Mouse (Mus musculus): ENCODE measurements around the gene Peg10.
"Not testable (repeated sequence)": the region's sequence is repeated elsewhere in the genome, so short reads cannot be mapped to it uniquely, and the experiment has no call there.

The Peg10 gene

GRCm38 (mm10) chr6:4751355-4751754 is 4.2 kb downstream of the Peg10 start:
- DNase-seq = peak; percentile 69

GRCm38 (mm10) chr6:4754286-4754685 is 7.2 kb downstream of the Peg10 start:
- peak; percentile 69 for DNase-seq

- DNase-seq = peak; percentile 87
Observed at GRCm38 (mm10) chr6:4754886-4755285, 7.8 kb downstream of the Peg10 start.

GRCm38 (mm10) chr6:4761415-4762142 is 14.5 kb downstream of the Peg10 start:
- DNase-seq = not testable (repeated sequence)

GRCm38 (mm10) chr6:4762252-4762651 is 15.1 kb downstream of the Peg10 start:
- DNase-seq = no peak

- no peak for DNase-seq
Observed at GRCm38 (mm10) chr6:4796281-4796680, 49.2 kb downstream of the Peg10 start.

- DNase-seq = not testable (repeated sequence)
Observed at GRCm38 (mm10) chr6:4797317-4797716, 50.2 kb downstream of the Peg10 start.

- DNase-seq = no peak
Observed at GRCm38 (mm10) chr6:4798382-4798781, 51.3 kb downstream of the Peg10 start.

- no peak for DNase-seq
Observed at GRCm38 (mm10) chr6:4799359-4799758, 52.3 kb downstream of the Peg10 start.

GRCm38 (mm10) chr6:4806981-4807380 is 59.9 kb downstream of the Peg10 start:
- no peak for DNase-seq

Measured in heart, adult 11 months (tissue).